Mouse (Mus musculus): Measurements from ENCODE around the gene Gm11011. TPM values are rescaled to one million over a fixed set of nuclear protein-coding genes. Genes with fewer than 3 reads are reported as not detected.
"Not testable (repeated sequence)": the region's sequence is repeated elsewhere in the genome, so short reads cannot be mapped to it uniquely, and the experiment has no call there.

Gm11011 gene
- not detected in 2 replicates for polyA plus RNA-seq (2012; rRNA removed)

- not testable (repeated sequence) for H3K27me3 ChIP-seq (ENCODE audit: control insufficient read depth, insufficient read depth, low read length); H3K4me3 ChIP-seq (ENCODE audit: low read depth, low read length); H3K4me1 ChIP-seq (ENCODE audit: control insufficient read depth, insufficient read depth, insufficient read length, low read length); H3K36me3 ChIP-seq (ENCODE audit: control insufficient read depth, insufficient read depth, low read length); H3K27ac ChIP-seq (ENCODE audit: insufficient read depth, low read depth, low read length)
Observed at GRCm38 (mm10) chr2:169587645-169588044, at the start of gene Gm11011. Gm11011 (minus strand) TSS chr2:169587745.

DNA sequence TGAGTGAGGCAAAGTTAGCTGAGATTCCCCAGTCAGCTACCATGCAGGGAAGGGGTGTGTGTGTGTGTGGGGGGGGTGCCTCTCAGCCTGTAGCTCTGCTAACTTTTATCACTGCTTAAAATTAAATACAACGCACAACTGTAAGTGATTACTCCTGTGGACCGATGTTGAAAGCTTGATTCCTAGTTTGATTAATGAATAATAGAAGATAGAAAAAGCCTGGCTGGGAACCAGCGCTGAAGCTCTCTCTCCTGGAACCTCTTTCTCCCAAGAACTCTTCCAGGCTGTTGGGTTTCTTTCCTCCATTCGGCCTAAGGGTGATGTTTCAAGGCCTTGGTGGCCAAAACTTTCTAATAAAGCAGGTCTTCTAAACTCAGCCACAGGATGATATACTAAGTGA is 48.9 kb upstream of the Gm11011 start:
- Histone ChIP-seq H3K27me3 (ENCODE audit: control insufficient read depth, insufficient read depth, low read length) (no peaks in the 10 kb centered on the region), H3K4me3 (ENCODE audit: low read depth, low read length) (no peak overlapping the region), H3K36me3 (ENCODE audit: control insufficient read depth, insufficient read depth, low read length) (no peaks in the 10 kb centered on the region), H3K4me1 (ENCODE audit: control insufficient read depth, insufficient read depth, insufficient read length, low read length) (peaks cover 2% of the 10 kb centered on the region; the same call in 1 of the 2 replicates), H3K27ac (ENCODE audit: insufficient read depth, low read depth, low read length) (peak overlapping the region; percentile 67)
- WGBS: 38% methylated on average over 4 of the region's 4 CpGs
- TF ChIP-seq POLR2A (IDR thresholded peaks at IDR 0.05; ENCODE audit: low read depth, low read length): no peak
- no peak for TF ChIP-seq CTCF (IDR thresholded peaks at IDR 0.05; ENCODE audit: extremely low read depth, insufficient read length, insufficient replicate concordance, low read depth, low read length)

- Histone ChIP-seq H3K27ac (ENCODE audit: insufficient read depth, low read depth, low read length) (peak overlapping the region; percentile 78), H3K4me3 (ENCODE audit: low read depth, low read length) (peak overlapping the region; percentile 33; the same call in 1 of the 2 replicates), H3K4me1 (ENCODE audit: control insufficient read depth, insufficient read depth, insufficient read length, low read length) (peaks cover 2% of the 10 kb centered on the region; the same call in 1 of the 2 replicates), H3K36me3 (ENCODE audit: control insufficient read depth, insufficient read depth, low read length) (no peaks in the 10 kb centered on the region), H3K27me3 (ENCODE audit: control insufficient read depth, insufficient read depth, low read length) (no peaks in the 10 kb centered on the region)
- 34% methylated on average over 7 of the region's 7 CpGs for WGBS
- TF ChIP-seq CTCF (IDR thresholded peaks at IDR 0.05; ENCODE audit: extremely low read depth, insufficient read length, insufficient replicate concordance, low read depth, low read length): no peak
- TF ChIP-seq POLR2A (IDR thresholded peaks at IDR 0.05; ENCODE audit: low read depth, low read length): no peak
Observed at GRCm38 (mm10) chr2:169635428-169635827, 47.9 kb upstream of the Gm11011 start.

DNA sequence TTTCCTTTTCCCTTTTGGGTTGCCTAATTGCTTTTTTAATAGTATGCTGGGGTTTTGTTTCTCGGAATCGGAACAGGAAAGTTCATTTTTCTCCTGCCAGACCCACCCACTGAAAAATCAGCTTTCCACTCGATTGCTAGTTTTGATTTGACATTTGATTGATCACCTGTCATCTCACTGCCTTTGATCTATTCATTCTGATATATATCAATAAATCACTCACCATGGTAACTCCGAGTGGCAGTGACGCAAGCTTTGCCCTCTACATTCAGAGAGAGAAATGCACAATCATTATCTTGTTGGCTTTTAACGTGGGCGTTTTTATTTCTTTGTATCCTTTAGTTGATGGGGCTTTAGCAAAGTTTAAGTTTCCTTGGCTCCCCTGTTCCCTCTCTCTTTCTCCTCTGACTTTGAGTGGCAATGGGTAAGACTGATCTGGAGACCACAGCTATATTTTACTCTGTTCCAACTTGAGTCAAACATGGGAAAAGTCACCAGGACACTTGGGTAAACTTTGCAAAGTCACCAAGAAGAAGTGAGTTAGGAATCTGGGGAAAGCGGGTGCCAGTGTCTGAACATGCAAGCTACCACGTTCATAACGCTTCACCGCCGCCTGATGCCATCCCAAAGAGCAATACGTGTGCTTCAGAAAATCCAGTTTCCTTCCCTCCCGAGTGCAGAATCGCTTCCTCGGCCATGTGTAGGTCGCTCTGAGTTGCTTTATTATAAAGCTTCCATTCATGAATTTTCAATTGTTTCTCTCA is 47.3 kb upstream of the Gm11011 start:
- Histone ChIP-seq H3K4me3 (ENCODE audit: low read depth, low read length) (peak overlapping the region; percentile 28), H3K4me1 (ENCODE audit: control insufficient read depth, insufficient read depth, insufficient read length, low read length) (peaks cover 2% of the 10 kb centered on the region; the same call in 1 of the 2 replicates), H3K27me3 (ENCODE audit: control insufficient read depth, insufficient read depth, low read length) (no peaks in the 10 kb centered on the region), H3K36me3 (ENCODE audit: control insufficient read depth, insufficient read depth, low read length) (no peaks in the 10 kb centered on the region), H3K27ac (ENCODE audit: insufficient read depth, low read depth, low read length) (peak overlapping the region; percentile 78)
- TF ChIP-seq POLR2A (IDR thresholded peaks at IDR 0.05; ENCODE audit: low read depth, low read length) (no peak), CTCF (IDR thresholded peaks at IDR 0.05; ENCODE audit: extremely low read depth, insufficient read length, insufficient replicate concordance, low read depth, low read length) (no peak)
- WGBS: 31% methylated on average over 17 of the region's 17 CpGs

DNA sequence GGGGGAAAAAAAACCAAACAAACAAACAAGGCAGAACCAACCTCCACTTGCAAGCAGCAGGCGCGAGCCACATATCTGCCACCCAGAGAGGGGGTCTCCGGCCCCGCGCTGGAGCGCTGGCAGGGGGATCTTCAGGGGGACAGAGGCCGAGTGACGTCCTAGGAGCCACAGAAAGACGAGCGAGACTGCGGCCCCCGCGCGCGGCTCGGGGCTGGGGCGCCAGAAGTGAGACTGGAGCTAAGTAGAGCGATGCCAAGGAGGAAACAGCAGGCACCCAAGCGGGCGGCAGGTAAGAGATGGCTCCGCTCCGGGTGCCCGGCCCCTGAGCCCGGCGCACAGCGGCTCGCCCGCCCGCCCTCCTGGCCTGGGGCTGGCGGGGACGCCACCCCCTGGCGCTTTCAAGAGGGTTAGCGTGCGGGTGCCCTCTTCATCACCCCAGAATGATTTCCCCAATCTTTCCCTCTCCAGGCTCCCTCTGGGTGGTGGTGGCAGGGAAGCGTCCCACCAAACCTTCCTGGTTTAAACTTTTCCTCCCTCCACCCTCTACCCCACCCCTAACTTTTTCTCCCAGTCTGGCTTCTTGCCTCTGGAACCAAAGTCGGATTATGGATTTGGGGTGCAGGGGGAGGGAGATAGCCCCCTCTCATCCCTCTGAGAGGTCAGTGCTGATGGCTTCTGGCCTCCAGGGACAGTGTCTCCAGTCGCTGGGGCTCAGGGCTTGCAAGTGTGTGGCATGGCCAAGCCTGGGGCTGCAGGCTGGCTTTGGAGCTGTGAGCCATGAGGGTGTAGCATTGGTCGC is 46.1 kb upstream of the Gm11011 start:
- Histone ChIP-seq H3K4me3 (ENCODE audit: low read depth, low read length) (peak overlapping the region; percentile 73), H3K27ac (ENCODE audit: insufficient read depth, low read depth, low read length) (peak overlapping the region; percentile 78), H3K27me3 (ENCODE audit: control insufficient read depth, insufficient read depth, low read length) (no peaks in the 10 kb centered on the region), H3K36me3 (ENCODE audit: control insufficient read depth, insufficient read depth, low read length) (no peaks in the 10 kb centered on the region), H3K4me1 (ENCODE audit: control insufficient read depth, insufficient read depth, insufficient read length, low read length) (peaks cover 2% of the 10 kb centered on the region; the same call in 1 of the 2 replicates)
- TF ChIP-seq POLR2A (IDR thresholded peaks at IDR 0.05; ENCODE audit: low read depth, low read length): no peak
- TF ChIP-seq CTCF (IDR thresholded peaks at IDR 0.05; ENCODE audit: extremely low read depth, insufficient read length, insufficient replicate concordance, low read depth, low read length): no peak
- WGBS: 1% methylated on average over 38 of the region's 38 CpGs

DNA sequence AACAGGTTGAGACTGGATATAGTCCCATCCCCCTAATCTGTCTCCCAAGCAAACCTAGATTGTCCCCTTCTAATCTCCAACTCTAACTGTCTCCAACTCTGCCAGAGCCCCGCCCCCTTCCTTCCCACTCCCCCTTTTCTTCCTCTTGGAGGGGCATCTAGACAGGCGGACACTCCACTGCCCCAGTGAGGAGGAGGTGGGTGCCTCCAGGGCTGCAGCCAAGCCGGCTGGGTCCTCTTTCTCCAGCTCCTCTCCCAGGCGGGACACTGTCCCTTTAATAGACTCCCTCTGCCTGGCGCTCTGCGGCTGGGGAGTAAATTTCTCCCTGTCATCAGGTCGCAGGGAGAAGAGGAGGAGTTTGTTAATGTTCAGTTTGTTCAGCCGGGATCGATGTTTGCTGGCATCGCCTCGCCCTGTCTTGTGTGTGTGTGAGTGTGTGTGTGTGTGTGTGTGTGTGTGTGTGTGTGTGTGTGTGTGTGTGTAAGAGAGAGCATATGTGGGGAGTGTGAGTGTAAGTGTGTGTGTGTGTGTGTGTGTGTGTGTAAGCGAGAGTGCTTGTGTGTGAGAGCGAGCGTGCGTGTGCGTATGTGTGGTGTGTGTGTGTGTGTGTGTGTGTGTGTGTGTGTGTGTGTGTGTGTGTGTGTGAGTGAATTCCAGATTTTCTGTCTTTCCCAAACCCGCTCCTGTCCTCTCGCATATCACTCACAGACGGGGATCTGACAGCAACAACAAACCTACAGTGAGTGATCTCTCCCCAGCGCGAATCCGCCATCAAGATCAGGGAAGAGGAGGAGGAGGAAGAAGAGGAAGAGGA is 45.0 kb upstream of the Gm11011 start, which contains the start of gene Tshz2:
Gene Tshz2, plus strand, starts transcription at position 676 of the 814 bp plus-strand sequence.
- peaks cover 2% of the 10 kb centered on the region; the same call in 1 of the 2 replicates for H3K4me1 ChIP-seq (ENCODE audit: control insufficient read depth, insufficient read depth, insufficient read length, low read length)
- peak within 1 kb of the TSS; percentile 78 for H3K27ac ChIP-seq (ENCODE audit: insufficient read depth, low read depth, low read length)
- 3% methylated on average over 22 of the region's 22 CpGs for WGBS
- peak within 1 kb of the TSS; percentile 73 for H3K4me3 ChIP-seq (ENCODE audit: low read depth, low read length)
- no peak for TF ChIP-seq POLR2A (IDR thresholded peaks at IDR 0.05; ENCODE audit: low read depth, low read length)
- H3K27me3 ChIP-seq (ENCODE audit: control insufficient read depth, insufficient read depth, low read length): no peaks in the 10 kb centered on the region
- no peaks in the 10 kb centered on the region for H3K36me3 ChIP-seq (ENCODE audit: control insufficient read depth, insufficient read depth, low read length)

Data from small intestine, adult 2 months (tissue).